Mouse (Mus musculus): Measurements from ENCODE around the gene Neu1.

- TF ChIP-seq CTCF (conservative IDR thresholded peaks at IDR 0.05; ENCODE audit: low read length) (peak; percentile 43), POU5F1 (IDR thresholded peaks at IDR 0.05; ENCODE audit: borderline replicate concordance, low read length) (no peak)
Measured at GRCm38 (mm10) chr17:34922939-34923338, 8.1 kb upstream of the Neu1 start.
